Mouse (Mus musculus): ENCODE measurements around the gene Tom1l2. TPM values are rescaled to one million over a fixed set of nuclear protein-coding genes. Genes with fewer than 3 reads are reported as not detected.

The Tom1l2 gene
- polyA plus RNA-seq, 1 experiment from 2014 or later, result 8.1 TPM

- Histone ChIP-seq H3K36me3 (ENCODE audit: inconsistent target) (no peaks in the 10 kb centered on the region), H3K27ac (no peak overlapping the region), H3K79me2 (ENCODE audit: inconsistent target) (no peaks in the 10 kb centered on the region), H3K4me3 (ENCODE audit: inconsistent target) (no peak overlapping the region)
- WGBS (ENCODE audit: missing documents), result 82% methylated on average over 5 of the region's 5 CpGs
Observed at GRCm38 (mm10) chr11:60360631-60361201, 8.0 kb upstream of the Tom1l2 start.

DNA sequence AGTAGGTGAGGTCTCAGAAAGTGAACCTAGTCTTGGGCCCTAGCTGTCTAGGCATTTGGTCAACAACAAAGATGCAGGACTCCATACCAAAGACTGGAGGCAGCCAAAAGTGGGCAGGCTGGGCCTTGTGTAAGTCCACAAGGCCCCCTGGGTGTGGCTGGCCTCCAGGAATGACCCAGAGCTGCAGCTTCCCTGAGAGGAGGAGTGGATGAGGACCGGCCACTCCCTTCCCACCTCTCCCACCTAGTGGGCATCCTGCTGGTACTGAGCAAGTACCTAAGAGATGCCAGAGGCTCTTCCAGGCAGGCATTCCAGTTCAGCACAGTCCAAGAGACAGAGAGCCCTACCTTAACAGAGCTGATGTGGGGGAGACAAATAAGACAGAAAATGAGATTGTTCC, 7.2 kb upstream of the Tom1l2 start:
- H3K4me3 ChIP-seq (ENCODE audit: inconsistent target), result no peak overlapping the region
- no peaks in the 10 kb centered on the region for H3K79me2 ChIP-seq (ENCODE audit: inconsistent target)
- 100% methylated on average over 1 of the region's 1 CpGs for WGBS (ENCODE audit: missing documents)
- H3K27ac ChIP-seq, result no peak overlapping the region
- no peaks in the 10 kb centered on the region for H3K36me3 ChIP-seq (ENCODE audit: inconsistent target)

- H3K79me2 ChIP-seq (ENCODE audit: inconsistent target), result no peaks in the 10 kb centered on the region
- 57% methylated on average over 5 of the region's 5 CpGs for WGBS (ENCODE audit: missing documents)
- H3K36me3 ChIP-seq (ENCODE audit: inconsistent target), result no peaks in the 10 kb centered on the region
- no peak overlapping the region for H3K4me3 ChIP-seq (ENCODE audit: inconsistent target)
- H3K27ac ChIP-seq, result peak overlapping the region; percentile 17; the same call in 1 of the 2 replicates
Observed at GRCm38 (mm10) chr11:60359138-60359537, 6.4 kb upstream of the Tom1l2 start.

GRCm38 (mm10) chr11:60358548-60358947, 5.8 kb upstream of the Tom1l2 start:
- WGBS (ENCODE audit: missing documents), result 77% methylated on average over 7 of the region's 7 CpGs
- H3K79me2 ChIP-seq (ENCODE audit: inconsistent target), result no peaks in the 10 kb centered on the region
- H3K36me3 ChIP-seq (ENCODE audit: inconsistent target), result no peaks in the 10 kb centered on the region
- peak overlapping the region; percentile 17 for H3K27ac ChIP-seq
- no peak overlapping the region for H3K4me3 ChIP-seq (ENCODE audit: inconsistent target)

- peak overlapping the region; percentile 25 for H3K27ac ChIP-seq
- peaks cover 3% of the 10 kb centered on the region for H3K79me2 ChIP-seq (ENCODE audit: inconsistent target)
- WGBS (ENCODE audit: missing documents), result 20% methylated on average over 1 of the region's 1 CpGs
- H3K36me3 ChIP-seq (ENCODE audit: inconsistent target), result no peaks in the 10 kb centered on the region
- no peak overlapping the region for H3K4me3 ChIP-seq (ENCODE audit: inconsistent target)
Observed at GRCm38 (mm10) chr11:60357116-60357515, 4.4 kb upstream of the Tom1l2 start.

GRCm38 (mm10) chr11:60355952-60356351, 3.2 kb upstream of the Tom1l2 start:
- 91% methylated on average over 2 of the region's 2 CpGs for WGBS (ENCODE audit: missing documents)
- Histone ChIP-seq H3K79me2 (ENCODE audit: inconsistent target) (peaks cover 14% of the 10 kb centered on the region), H3K27ac (0 out of 2 replicates have a peak overlapping the region, but pooled peaks have one; percentile 25), H3K36me3 (ENCODE audit: inconsistent target) (no peaks in the 10 kb centered on the region), H3K4me3 (ENCODE audit: inconsistent target) (no peak overlapping the region)

GRCm38 (mm10) chr11:60351925-60352371, 757 bp downstream of the Tom1l2 start:
- peak overlapping the region; percentile 82 for H3K4me3 ChIP-seq (ENCODE audit: inconsistent target)
- peaks cover 43% of the 10 kb centered on the region for H3K79me2 ChIP-seq (ENCODE audit: inconsistent target)
- H3K36me3 ChIP-seq (ENCODE audit: inconsistent target), result no peaks in the 10 kb centered on the region
- peak overlapping the region; percentile 32 for H3K27ac ChIP-seq
- 40% methylated on average over 11 of the region's 11 CpGs for WGBS (ENCODE audit: missing documents)

GRCm38 (mm10) chr11:60351388-60351787, 1.3 kb downstream of the Tom1l2 start:
- 71% methylated on average over 2 of the region's 2 CpGs for WGBS (ENCODE audit: missing documents)
- H3K4me3 ChIP-seq (ENCODE audit: inconsistent target), result 0 out of 2 replicates have a peak overlapping the region, but pooled peaks have one; percentile 82
- peaks cover 43% of the 10 kb centered on the region for H3K79me2 ChIP-seq (ENCODE audit: inconsistent target)
- no peaks in the 10 kb centered on the region for H3K36me3 ChIP-seq (ENCODE audit: inconsistent target)
- H3K27ac ChIP-seq, result no peak overlapping the region

DNA sequence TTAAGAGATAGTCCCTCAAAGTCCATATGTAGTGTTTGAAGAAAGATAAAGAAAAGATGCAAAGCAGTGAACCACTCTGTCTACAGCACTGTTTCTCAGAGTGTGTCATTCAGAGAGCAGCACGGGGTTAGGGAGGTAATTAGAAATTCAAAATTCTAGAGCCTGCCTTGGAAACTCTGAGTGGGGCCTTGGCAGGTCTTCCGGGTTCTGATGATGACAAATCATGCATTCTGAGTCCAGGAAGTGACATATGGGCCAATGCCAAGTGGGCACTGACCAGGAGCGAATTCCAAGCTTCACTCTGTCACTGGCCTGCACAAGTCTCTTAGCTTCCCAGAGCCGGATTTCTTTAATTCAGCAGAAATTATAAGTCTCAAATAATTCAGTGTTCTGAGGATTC, 6.2 kb downstream of the Tom1l2 start:
- WGBS (ENCODE audit: missing documents), result 68% methylated on average over 4 of the region's 4 CpGs
- peaks cover 40% of the 10 kb centered on the region; the same call in 1 of the 2 replicates for H3K79me2 ChIP-seq (ENCODE audit: inconsistent target)
- no peak overlapping the region for H3K4me3 ChIP-seq (ENCODE audit: inconsistent target)
- H3K27ac ChIP-seq, result no peak overlapping the region
- H3K36me3 ChIP-seq (ENCODE audit: inconsistent target), result no peaks in the 10 kb centered on the region

DNA sequence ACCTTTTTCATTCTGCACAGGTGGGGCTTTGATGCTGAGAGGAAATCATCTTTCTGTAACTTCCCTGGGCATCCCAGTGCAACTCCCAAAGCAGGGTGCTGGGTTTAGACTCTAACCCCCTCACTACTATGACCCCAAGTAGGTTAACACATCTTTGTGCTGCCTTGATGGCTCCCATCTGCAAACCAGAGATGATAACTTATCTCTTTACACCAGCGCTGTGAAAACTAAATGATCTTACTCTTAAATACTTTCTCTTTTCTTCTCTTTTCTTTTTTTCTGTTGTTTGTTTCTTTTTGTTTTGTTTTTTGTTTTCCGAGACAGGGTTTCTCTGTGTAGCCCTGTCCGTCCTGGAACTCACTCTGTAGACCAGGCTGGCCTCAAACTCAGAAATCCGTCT, 6.8 kb downstream of the Tom1l2 start:
- Histone ChIP-seq H3K36me3 (ENCODE audit: inconsistent target) (no peaks in the 10 kb centered on the region), H3K27ac (no peak overlapping the region), H3K79me2 (ENCODE audit: inconsistent target) (peaks cover 34% of the 10 kb centered on the region; the same call in 1 of the 2 replicates), H3K4me3 (ENCODE audit: inconsistent target) (no peak overlapping the region)
- WGBS (ENCODE audit: missing documents), result 92% methylated on average over 4 of the region's 4 CpGs

DNA sequence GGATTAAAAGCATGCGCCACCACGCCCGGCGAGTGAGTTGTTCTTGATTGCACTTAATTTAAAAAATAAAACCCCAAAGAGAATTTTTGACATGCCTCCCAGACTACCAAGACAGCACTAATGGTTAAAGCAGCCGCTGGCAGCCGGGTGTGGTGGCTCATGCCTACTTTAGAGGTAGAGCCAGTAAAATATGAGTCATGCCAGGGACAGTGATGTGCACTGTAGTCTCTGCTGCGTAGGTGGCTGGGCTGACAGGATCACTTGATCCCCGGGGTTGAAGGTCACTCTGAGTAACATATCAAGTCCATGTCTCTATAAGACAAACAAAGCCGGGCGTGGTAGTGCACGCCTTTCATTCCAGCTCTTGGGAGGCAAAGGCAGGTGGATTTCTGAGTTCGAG, 13.3 kb downstream of the Tom1l2 start:
- no peak overlapping the region for H3K4me3 ChIP-seq (ENCODE audit: inconsistent target)
- no peaks in the 10 kb centered on the region for H3K36me3 ChIP-seq (ENCODE audit: inconsistent target)
- no peaks in the 10 kb centered on the region; the same call in 1 of the 2 replicates for H3K79me2 ChIP-seq (ENCODE audit: inconsistent target)
- H3K27ac ChIP-seq, result no peak overlapping the region
- WGBS (ENCODE audit: missing documents), result 97% methylated on average over 12 of the region's 12 CpGs

DNA sequence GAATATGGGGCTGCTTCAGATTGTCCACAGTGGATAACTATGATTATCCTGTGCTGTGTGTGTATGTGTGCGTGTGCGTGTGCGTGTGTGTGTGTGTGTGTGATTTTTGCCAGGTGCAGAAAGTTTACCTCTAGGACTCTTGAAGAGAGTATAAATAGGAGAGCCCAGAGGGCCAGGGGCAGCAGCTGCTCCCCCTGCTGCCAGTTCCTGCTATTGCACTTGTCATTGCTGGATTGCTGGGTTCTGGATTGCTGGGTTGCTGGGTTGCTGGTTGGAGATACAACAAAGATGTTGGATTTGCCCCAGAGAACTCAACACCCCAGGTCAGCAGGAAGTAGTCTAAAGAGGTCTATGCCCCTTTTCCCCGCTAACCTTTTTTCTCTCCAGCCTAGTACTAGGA, 14.4 kb downstream of the Tom1l2 start:
- Histone ChIP-seq H3K36me3 (ENCODE audit: inconsistent target) (no peaks in the 10 kb centered on the region), H3K79me2 (ENCODE audit: inconsistent target) (no peaks in the 10 kb centered on the region), H3K27ac (no peak overlapping the region), H3K4me3 (ENCODE audit: inconsistent target) (no peak overlapping the region)
- 85% methylated on average over 4 of the region's 4 CpGs for WGBS (ENCODE audit: missing documents)

DNA sequence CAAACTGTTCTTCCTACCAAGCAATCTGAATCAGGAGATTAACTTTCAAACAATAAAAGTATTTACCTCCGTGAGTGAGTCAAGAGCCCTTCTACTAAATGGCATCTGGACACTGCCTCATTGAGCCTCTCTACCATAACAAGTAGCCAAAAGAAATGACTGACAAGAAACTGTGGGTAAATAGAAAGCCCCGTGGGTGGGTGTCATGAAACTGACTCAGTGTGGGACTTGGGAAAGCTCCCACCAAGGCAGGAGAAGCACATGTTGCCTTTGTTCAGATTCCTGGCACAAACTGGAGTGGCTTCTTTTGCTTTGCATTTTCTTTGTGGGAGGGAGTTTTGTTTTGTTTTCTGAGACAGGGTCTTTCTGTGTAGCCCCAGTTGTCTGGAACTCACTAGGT, 16.9 kb downstream of the Tom1l2 start:
- Histone ChIP-seq H3K79me2 (ENCODE audit: inconsistent target) (no peaks in the 10 kb centered on the region), H3K4me3 (ENCODE audit: inconsistent target) (no peak overlapping the region), H3K27ac (no peak overlapping the region), H3K36me3 (ENCODE audit: inconsistent target) (no peaks in the 10 kb centered on the region)
- 83% methylated on average over 2 of the region's 2 CpGs for WGBS (ENCODE audit: missing documents)

DNA sequence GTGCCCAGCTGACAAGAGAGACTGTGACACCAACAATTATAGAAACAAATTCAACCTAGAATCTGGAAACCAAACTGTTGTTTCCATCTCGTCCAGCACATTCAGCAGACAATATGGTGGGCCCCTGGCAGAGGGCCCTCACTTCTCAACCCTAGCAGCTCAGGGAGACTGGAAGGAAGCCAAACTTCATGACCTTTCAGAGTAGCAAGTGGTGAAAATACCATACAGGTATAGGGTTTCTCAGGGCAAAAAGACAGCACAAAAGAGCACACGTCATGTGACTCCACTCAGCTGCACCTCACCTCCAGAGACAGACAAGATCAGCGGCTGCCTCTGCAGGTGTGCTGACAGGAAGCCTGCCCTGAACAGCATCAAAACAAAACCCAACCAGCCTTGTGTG, 18.6 kb downstream of the Tom1l2 start:
- H3K79me2 ChIP-seq (ENCODE audit: inconsistent target), result no peaks in the 10 kb centered on the region
- no peak overlapping the region for H3K27ac ChIP-seq
- 94% methylated on average over 3 of the region's 3 CpGs for WGBS (ENCODE audit: missing documents)
- no peaks in the 10 kb centered on the region for H3K36me3 ChIP-seq (ENCODE audit: inconsistent target)
- H3K4me3 ChIP-seq (ENCODE audit: inconsistent target), result no peak overlapping the region

GRCm38 (mm10) chr11:60333461-60333860, 19.2 kb downstream of the Tom1l2 start:
- H3K27ac ChIP-seq, result no peak overlapping the region
- H3K36me3 ChIP-seq (ENCODE audit: inconsistent target), result no peaks in the 10 kb centered on the region
- WGBS (ENCODE audit: missing documents), result 87% methylated on average over 5 of the region's 5 CpGs
- no peaks in the 10 kb centered on the region for H3K79me2 ChIP-seq (ENCODE audit: inconsistent target)
- H3K4me3 ChIP-seq (ENCODE audit: inconsistent target), result no peak overlapping the region

- no peaks in the 10 kb centered on the region for H3K79me2 ChIP-seq (ENCODE audit: inconsistent target)
- H3K4me3 ChIP-seq (ENCODE audit: inconsistent target), result no peak overlapping the region
- no peaks in the 10 kb centered on the region for H3K36me3 ChIP-seq (ENCODE audit: inconsistent target)
- WGBS (ENCODE audit: missing documents), result 96% methylated on average over 4 of the region's 4 CpGs
- no peak overlapping the region for H3K27ac ChIP-seq
Observed at GRCm38 (mm10) chr11:60330551-60330950, 22.2 kb downstream of the Tom1l2 start.

Data from macrophage (primary cell).